Mouse (Mus musculus): ENCODE data around the gene Ccdc65. TPM values are rescaled to one million over a fixed set of nuclear protein-coding genes. Genes with fewer than 3 reads are reported as not detected.

The Ccdc65 gene
- polyA plus RNA-seq, 1 experiment from 2014 or later = not detected

GRCm38 (mm10) chr15:98676940-98677728, 30.9 kb upstream of the Ccdc65 start, which contains the start of gene Rnd1:
Rnd1 (minus strand) TSS chr15:98677461.
- H3K27me3 ChIP-seq = peaks cover 88% of the 10 kb centered on the region
- H3K4me1 ChIP-seq (replicated peaks) = peaks cover 21% of the 10 kb centered on the region
- ATAC-seq (ENCODE audit: low read depth) (peak; percentile 93), DNase-seq (peak; percentile 67)
- no peaks in the 10 kb centered on the region for H3K36me3 ChIP-seq
- peak within 1 kb of the TSS; percentile 46 for H3K4me3 ChIP-seq (replicated peaks)
- under 1% methylated on average over 37 of the region's 37 CpGs for WGBS (ENCODE audit: insufficient replicate concordance)
- no peaks in the 10 kb centered on the region for H3K9me3 ChIP-seq (replicated peaks)
- no peak within 1 kb of the TSS for H3K27ac ChIP-seq
- peak within 1 kb of the TSS; percentile 30 for H3K9ac ChIP-seq
- H3K4me2 ChIP-seq = peak within 1 kb of the TSS; percentile 66

- DNase-seq (no peak), ATAC-seq (ENCODE audit: low read depth) (no peak)
- no peak overlapping the region for H3K4me2 ChIP-seq
- peaks cover 21% of the 10 kb centered on the region for H3K4me1 ChIP-seq (replicated peaks)
- no peak overlapping the region for H3K27ac ChIP-seq
- H3K9me3 ChIP-seq (replicated peaks) = no peaks in the 10 kb centered on the region
- no peaks in the 10 kb centered on the region for H3K36me3 ChIP-seq
- peaks cover 83% of the 10 kb centered on the region for H3K27me3 ChIP-seq
- no peak overlapping the region for H3K9ac ChIP-seq
- H3K4me3 ChIP-seq (replicated peaks) = no peak overlapping the region
- 61% methylated on average over 7 of the region's 7 CpGs for WGBS (ENCODE audit: insufficient replicate concordance)
Measured at GRCm38 (mm10) chr15:98677977-98678376, 30.0 kb upstream of the Ccdc65 start.

GRCm38 (mm10) chr15:98680660-98681059, 27.3 kb upstream of the Ccdc65 start:
- H3K27me3 ChIP-seq = peaks cover 59% of the 10 kb centered on the region
- no peaks in the 10 kb centered on the region for H3K36me3 ChIP-seq
- H3K4me2 ChIP-seq = no peak overlapping the region
- H3K27ac ChIP-seq = no peak overlapping the region
- no peak for ATAC-seq (ENCODE audit: low read depth)
- no peak for DNase-seq
- no peak overlapping the region for H3K9ac ChIP-seq
- H3K4me1 ChIP-seq (replicated peaks) = peaks cover 19% of the 10 kb centered on the region
- 75% methylated on average over 8 of the region's 8 CpGs for WGBS (ENCODE audit: insufficient replicate concordance)
- no peaks in the 10 kb centered on the region for H3K9me3 ChIP-seq (replicated peaks)
- no peak overlapping the region for H3K4me3 ChIP-seq (replicated peaks)

GRCm38 (mm10) chr15:98681633-98682032, 26.4 kb upstream of the Ccdc65 start:
- DNase-seq (no peak), ATAC-seq (ENCODE audit: low read depth) (no peak)
- no peak overlapping the region for H3K9ac ChIP-seq
- H3K9me3 ChIP-seq (replicated peaks) = no peaks in the 10 kb centered on the region
- H3K4me2 ChIP-seq = no peak overlapping the region
- WGBS (ENCODE audit: insufficient replicate concordance) = 44% methylated on average over 7 of the region's 7 CpGs
- H3K27ac ChIP-seq = no peak overlapping the region
- H3K36me3 ChIP-seq = no peaks in the 10 kb centered on the region
- peaks cover 15% of the 10 kb centered on the region for H3K4me1 ChIP-seq (replicated peaks)
- peaks cover 49% of the 10 kb centered on the region for H3K27me3 ChIP-seq
- H3K4me3 ChIP-seq (replicated peaks) = no peak overlapping the region

GRCm38 (mm10) chr15:98683177-98683576, 24.8 kb upstream of the Ccdc65 start:
- no peak overlapping the region for H3K27ac ChIP-seq
- no peaks in the 10 kb centered on the region for H3K4me1 ChIP-seq (replicated peaks)
- ATAC-seq (ENCODE audit: low read depth) (no peak), DNase-seq (no peak)
- H3K27me3 ChIP-seq = peaks cover 33% of the 10 kb centered on the region
- no peaks in the 10 kb centered on the region for H3K9me3 ChIP-seq (replicated peaks)
- WGBS (ENCODE audit: insufficient replicate concordance) = 40% methylated on average over 10 of the region's 10 CpGs
- no peaks in the 10 kb centered on the region for H3K36me3 ChIP-seq
- H3K4me3 ChIP-seq (replicated peaks) = no peak overlapping the region
- H3K4me2 ChIP-seq = no peak overlapping the region
- no peak overlapping the region for H3K9ac ChIP-seq

- H3K9ac ChIP-seq = no peak overlapping the region
- ATAC-seq (ENCODE audit: low read depth) (no peak), DNase-seq (no peak)
- H3K9me3 ChIP-seq (replicated peaks) = no peaks in the 10 kb centered on the region
- 21% methylated on average over 1 of the region's 1 CpGs for WGBS (ENCODE audit: insufficient replicate concordance)
- peaks cover 28% of the 10 kb centered on the region for H3K27me3 ChIP-seq
- no peak overlapping the region for H3K4me3 ChIP-seq (replicated peaks)
- no peak overlapping the region for H3K27ac ChIP-seq
- no peak overlapping the region for H3K4me2 ChIP-seq
- no peaks in the 10 kb centered on the region for H3K36me3 ChIP-seq
- no peaks in the 10 kb centered on the region for H3K4me1 ChIP-seq (replicated peaks)
Measured at GRCm38 (mm10) chr15:98683746-98684145, 24.3 kb upstream of the Ccdc65 start.

- no peak overlapping the region for H3K27ac ChIP-seq
- ATAC-seq (ENCODE audit: low read depth) (no peak), DNase-seq (no peak)
- H3K4me2 ChIP-seq = no peak overlapping the region
- peaks cover 13% of the 10 kb centered on the region; the same call in 1 of the 2 replicates for H3K27me3 ChIP-seq
- no peak overlapping the region for H3K4me3 ChIP-seq (replicated peaks)
- no peaks in the 10 kb centered on the region for H3K9me3 ChIP-seq (replicated peaks)
- no peaks in the 10 kb centered on the region for H3K36me3 ChIP-seq
- H3K4me1 ChIP-seq (replicated peaks) = no peaks in the 10 kb centered on the region
- H3K9ac ChIP-seq = no peak overlapping the region
- WGBS (ENCODE audit: insufficient replicate concordance) = 64% methylated on average over 3 of the region's 3 CpGs
Measured at GRCm38 (mm10) chr15:98685926-98686325, 22.1 kb upstream of the Ccdc65 start.

GRCm38 (mm10) chr15:98689682-98690081, 18.3 kb upstream of the Ccdc65 start:
- Histone ChIP-seq H3K4me2 (no peak overlapping the region), H3K27ac (no peak overlapping the region), H3K4me1 (replicated peaks) (peaks cover 6% of the 10 kb centered on the region), H3K9me3 (replicated peaks) (no peaks in the 10 kb centered on the region), H3K4me3 (replicated peaks) (no peak overlapping the region), H3K9ac (no peak overlapping the region), H3K27me3 (peaks cover 12% of the 10 kb centered on the region; the same call in 1 of the 2 replicates), H3K36me3 (no peaks in the 10 kb centered on the region)
- WGBS (ENCODE audit: insufficient replicate concordance) = 57% methylated on average over 2 of the region's 2 CpGs
- no peak for ATAC-seq (ENCODE audit: low read depth)
- DNase-seq = no peak

- H3K27ac ChIP-seq = no peak overlapping the region
- no peak overlapping the region for H3K4me2 ChIP-seq
- no peaks in the 10 kb centered on the region for H3K36me3 ChIP-seq
- no peak overlapping the region for H3K4me3 ChIP-seq (replicated peaks)
- DNase-seq (no peak), ATAC-seq (ENCODE audit: low read depth) (no peak)
- peaks cover 14% of the 10 kb centered on the region; the same call in 1 of the 2 replicates for H3K27me3 ChIP-seq
- H3K9me3 ChIP-seq (replicated peaks) = no peaks in the 10 kb centered on the region
- H3K4me1 ChIP-seq (replicated peaks) = peaks cover 11% of the 10 kb centered on the region
- WGBS (ENCODE audit: insufficient replicate concordance) = 75% methylated on average over 7 of the region's 7 CpGs
- no peak overlapping the region for H3K9ac ChIP-seq
Measured at GRCm38 (mm10) chr15:98691486-98692147, 16.4 kb upstream of the Ccdc65 start.

- H3K9ac ChIP-seq = no peak overlapping the region
- ATAC-seq (ENCODE audit: low read depth) (no peak), DNase-seq (no peak)
- no peaks in the 10 kb centered on the region for H3K9me3 ChIP-seq (replicated peaks)
- no peak overlapping the region for H3K27ac ChIP-seq
- H3K27me3 ChIP-seq = peaks cover 14% of the 10 kb centered on the region; the same call in 1 of the 2 replicates
- no peaks in the 10 kb centered on the region for H3K36me3 ChIP-seq
- no peak overlapping the region for H3K4me3 ChIP-seq (replicated peaks)
- no peak overlapping the region for H3K4me2 ChIP-seq
- peaks cover 11% of the 10 kb centered on the region for H3K4me1 ChIP-seq (replicated peaks)
- 39% methylated on average over 11 of the region's 11 CpGs for WGBS (ENCODE audit: insufficient replicate concordance)
Measured at GRCm38 (mm10) chr15:98692171-98692715, 15.8 kb upstream of the Ccdc65 start.

GRCm38 (mm10) chr15:98695726-98696125, 12.3 kb upstream of the Ccdc65 start:
- ATAC-seq (ENCODE audit: low read depth) = no peak
- DNase-seq = no peak
- Histone ChIP-seq H3K27ac (no peak overlapping the region), H3K36me3 (no peaks in the 10 kb centered on the region), H3K4me1 (replicated peaks) (peaks cover 16% of the 10 kb centered on the region), H3K4me2 (no peak overlapping the region), H3K9me3 (replicated peaks) (no peaks in the 10 kb centered on the region), H3K9ac (no peak overlapping the region), H3K27me3 (peaks cover 30% of the 10 kb centered on the region), H3K4me3 (replicated peaks) (no peak overlapping the region)
- 41% methylated on average over 9 of the region's 9 CpGs for WGBS (ENCODE audit: insufficient replicate concordance)
